Mouse (Mus musculus) heart, postnatal 0 days (tissue): ENCODE data around the gene Epn1. TPM values are rescaled to one million over a fixed set of nuclear protein-coding genes. Genes with fewer than 3 reads are reported as not detected.

Source experiments
- ATAC-seq: fragments of 200-750 bp; cut with Nextera tagmentation; 2 replicates; pipeline ENCODE4 v1.8.0; 2017; ENCODE audit warnings: low read depth, moderate number of reproducible peaks, moderate library complexity; ENCODE audit not compliant: insufficient read depth
- DNase-seq: peaks from one replicate; pipeline ENCODE4 v3.0.0-alpha.2; 2016; ENCODE audit warnings: low spot score
- H3K27ac ChIP-seq: fragments of 300-500 bp; sonication (generic); 2 replicates; pipeline ENCODE4 v1.5.1; 2014; ENCODE audit warnings: low read depth, mild to moderate bottlenecking
- H3K27me3 ChIP-seq: fragments of 300-500 bp; sonication (generic); 2 replicates; pipeline ENCODE4 v1.6.1; 2014; ENCODE audit warnings: low read length, mixed read lengths; ENCODE audit not compliant: control insufficient read depth, insufficient read depth
- H3K36me3 ChIP-seq: fragments of 300-500 bp; sonication (generic); replicated peaks from 2 replicates; pipeline ENCODE4 v1.6.1; 2014; ENCODE audit warnings: low read length, mixed read lengths; ENCODE audit not compliant: control insufficient read depth, insufficient read depth
- H3K4me1 ChIP-seq: fragments of 300-500 bp; sonication (generic); 2 replicates; pipeline ENCODE4 v1.6.1; 2014; ENCODE audit warnings: antibody characterized with exemption; ENCODE audit not compliant: control insufficient read depth, insufficient read depth
- H3K4me2 ChIP-seq: fragments of 300-500 bp; sonication (generic); 2 replicates; pipeline ENCODE4 v1.6.1; 2014; ENCODE audit warnings: low read depth, mild to moderate bottlenecking, low read length, moderate library complexity
- H3K4me3 ChIP-seq: fragments of 300-500 bp; sonication (generic); 2 replicates; pipeline ENCODE4 v1.5.1; 2014; ENCODE audit warnings: low read depth, low read length
- H3K9ac ChIP-seq: fragments of 300-500 bp; sonication (generic); replicated peaks from 2 replicates; pipeline ENCODE4 v1.6.1; 2014; ENCODE audit warnings: low read depth, low read length, mixed read lengths
- H3K9me3 ChIP-seq: fragments of 300-500 bp; sonication (generic); replicated peaks from 2 replicates; pipeline ENCODE4 v1.6.1; 2016; ENCODE audit warnings: low read length; ENCODE audit not compliant: control insufficient read depth
- CTCF ChIP-seq: IDR thresholded peaks from 2 replicates; pipeline ENCODE4 v1.5.1; 2016; ENCODE audit warnings: antibody characterized with exemption, control low read depth, low read depth
- EP300 ChIP-seq: IDR thresholded peaks from 2 replicates; pipeline ENCODE4 v1.6.1; 2016; ENCODE audit warnings: antibody characterized with exemption, low read depth
- WGBS: fragments of 180-500 bp; shearing (Covaris S2); extraction: QIAGEN DNeasy Blood & Tissue Kit; methylation state at CpG from one replicate; pipeline ENCODE4 v1.1.7; 2014; 5-methylcytosine and 5-hydroxymethylcytosine counted together
- polyA plus RNA-seq: library from polyadenylated mRNA; unstranded; fragments of >200 nt; fragmentation: Nextera tagmentation; extraction: Ambion mirVana; gene quantifications from 2 replicates; pipeline ENCODE4 v1.2.1, GENCODE M21; 2015
- total RNA-seq: library from RNA; depleted of rRNA; stranded (reverse); fragments of >200 nt; gene quantifications from 2 replicates; pipeline ENCODE4 v1.2.3, GENCODE M21; 2014; ENCODE audit warnings: low replicate concordance

Gene Epn1
- total and polyA plus RNA-seq, 2 experiments from 2014 or later, result 56.4 to 208 TPM

DNA sequence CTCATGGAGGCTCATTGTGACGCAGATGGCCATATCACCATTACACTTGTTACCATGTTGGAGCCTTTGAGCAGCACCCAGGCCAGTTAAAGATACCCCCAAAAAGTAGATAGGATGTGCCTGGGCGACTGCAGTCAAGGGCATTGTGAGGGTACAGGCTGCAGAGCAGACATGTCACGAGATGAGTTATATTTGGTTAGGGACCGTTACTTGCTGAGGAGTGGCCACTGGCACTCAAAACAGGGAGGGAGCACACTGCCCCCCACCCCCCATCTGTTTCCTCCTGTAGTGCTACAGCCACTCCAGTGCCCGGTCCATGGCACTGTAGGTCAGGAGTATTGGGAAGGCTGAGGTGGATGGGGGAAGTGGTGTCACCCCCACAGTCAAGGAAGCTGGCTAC is 18.7 kb downstream of the Epn1 start:
- ATAC-seq (no peak), DNase-seq (no peak)
- Histone ChIP-seq H3K4me3 (no peak overlapping the region), H3K36me3 (peaks cover 48% of the 10 kb centered on the region), H3K27ac (peak overlapping the region; percentile 30; the same call in 1 of the 2 replicates), H3K4me2 (no peak overlapping the region), H3K4me1 (no peaks in the 10 kb centered on the region), H3K9me3 (no peaks in the 10 kb centered on the region), H3K27me3 (no peaks in the 10 kb centered on the region), H3K9ac (no peak overlapping the region)
- 60% methylated on average over 5 of the region's 5 CpGs for WGBS
- TF ChIP-seq EP300 (peak; percentile 46; the same call in 1 of the 2 replicates), CTCF (no peak)

- H3K27me3 ChIP-seq, result no peaks in the 10 kb centered on the region
- TF ChIP-seq CTCF (no peak), EP300 (no peak)
- no peak for DNase-seq
- H3K4me2 ChIP-seq, result no peak overlapping the region
- H3K4me1 ChIP-seq, result no peaks in the 10 kb centered on the region
- peaks cover 38% of the 10 kb centered on the region for H3K36me3 ChIP-seq
- no peak for ATAC-seq
- H3K9ac ChIP-seq, result no peak overlapping the region
- H3K4me3 ChIP-seq, result no peak overlapping the region
- WGBS, result 74% methylated on average over 3 of the region's 3 CpGs
- no peaks in the 10 kb centered on the region for H3K9me3 ChIP-seq
- no peak overlapping the region for H3K27ac ChIP-seq
Observed at GRCm38 (mm10) chr7:5099796-5100195, 19.8 kb downstream of the Epn1 start.

DNA sequence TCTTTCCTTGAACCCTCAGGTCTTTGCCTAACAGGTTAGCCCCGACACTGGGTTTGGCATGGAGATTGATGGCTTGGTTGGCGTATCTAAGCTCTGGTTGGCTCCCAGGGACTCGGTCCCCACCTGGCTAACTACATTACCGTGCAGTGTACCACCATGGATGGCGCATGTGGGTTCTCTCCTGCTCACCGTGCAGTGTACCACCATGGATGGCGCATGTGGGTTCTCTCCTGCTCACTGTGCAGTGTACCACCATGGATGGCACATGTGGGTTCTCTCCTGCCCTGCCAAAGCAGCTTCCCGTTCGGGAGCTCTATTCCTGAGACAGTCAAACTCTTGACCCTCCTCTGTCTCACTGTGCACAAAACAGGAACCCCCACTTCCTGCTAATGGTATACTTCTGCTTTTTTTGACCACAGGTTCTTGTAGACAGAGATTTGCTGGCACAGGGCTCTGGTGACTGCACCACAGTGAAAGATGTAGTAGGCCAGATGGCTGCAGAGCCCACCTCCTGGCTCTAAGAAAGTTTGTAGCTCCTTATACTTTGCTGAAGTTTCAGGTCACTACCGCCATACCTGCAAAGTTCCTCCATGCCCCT is 21.1 kb downstream of the Epn1 start:
- no peak for DNase-seq
- WGBS, result 79% methylated on average over 10 of the region's 10 CpGs
- Histone ChIP-seq H3K27ac (no peak overlapping the region), H3K9ac (no peak overlapping the region), H3K27me3 (no peaks in the 10 kb centered on the region), H3K4me2 (no peak overlapping the region), H3K4me1 (no peaks in the 10 kb centered on the region), H3K36me3 (peaks cover 24% of the 10 kb centered on the region), H3K4me3 (no peak overlapping the region), H3K9me3 (no peaks in the 10 kb centered on the region)
- TF ChIP-seq CTCF (no peak), EP300 (no peak)
- ATAC-seq, result no peak

GRCm38 (mm10) chr7:5102564-5102963 is 22.5 kb downstream of the Epn1 start:
- no peak overlapping the region for H3K4me3 ChIP-seq
- peaks cover 10% of the 10 kb centered on the region for H3K36me3 ChIP-seq
- DNase-seq (no peak), ATAC-seq (no peak)
- no peak overlapping the region for H3K9ac ChIP-seq
- no peak for TF ChIP-seq EP300
- TF ChIP-seq CTCF, result no peak
- H3K4me2 ChIP-seq, result no peak overlapping the region
- no peaks in the 10 kb centered on the region for H3K27me3 ChIP-seq
- 82% methylated on average over 2 of the region's 2 CpGs for WGBS
- no peaks in the 10 kb centered on the region for H3K4me1 ChIP-seq
- H3K27ac ChIP-seq, result no peak overlapping the region
- H3K9me3 ChIP-seq, result no peaks in the 10 kb centered on the region

- H3K9ac ChIP-seq, result no peak overlapping the region
- DNase-seq (peak; percentile 17), ATAC-seq (peak; percentile 71)
- H3K9me3 ChIP-seq, result no peaks in the 10 kb centered on the region
- no peaks in the 10 kb centered on the region for H3K27me3 ChIP-seq
- WGBS, result 42% methylated on average over 4 of the region's 4 CpGs
- no peaks in the 10 kb centered on the region for H3K36me3 ChIP-seq
- H3K27ac ChIP-seq, result 0 out of 2 replicates have a peak overlapping the region, but pooled peaks have one; percentile 11
- no peak overlapping the region for H3K4me3 ChIP-seq
- TF ChIP-seq CTCF, result no peak
- no peak for TF ChIP-seq EP300
- no peaks in the 10 kb centered on the region for H3K4me1 ChIP-seq
- H3K4me2 ChIP-seq, result no peak overlapping the region
Observed at GRCm38 (mm10) chr7:5108272-5108671, 28.2 kb downstream of the Epn1 start.

GRCm38 (mm10) chr7:5109301-5109700 is 29.3 kb downstream of the Epn1 start:
- Histone ChIP-seq H3K27me3 (no peaks in the 10 kb centered on the region), H3K4me1 (no peaks in the 10 kb centered on the region), H3K4me2 (no peak overlapping the region), H3K27ac (no peak overlapping the region), H3K9me3 (no peaks in the 10 kb centered on the region), H3K4me3 (no peak overlapping the region), H3K9ac (no peak overlapping the region), H3K36me3 (no peaks in the 10 kb centered on the region)
- no peak for TF ChIP-seq CTCF
- no peak for DNase-seq
- no peak for ATAC-seq
- 78% methylated on average over 8 of the region's 8 CpGs for WGBS
